Mouse (Mus musculus) embryo, embryonic 11 days (tissue): ENCODE measurements around the gene Gabrb1.

ENCODE experiments used
- DNase-seq: peaks from one replicate; pipeline ENCODE4 v3.0.0-alpha.2; 2015

Gene Gabrb1

DNA sequence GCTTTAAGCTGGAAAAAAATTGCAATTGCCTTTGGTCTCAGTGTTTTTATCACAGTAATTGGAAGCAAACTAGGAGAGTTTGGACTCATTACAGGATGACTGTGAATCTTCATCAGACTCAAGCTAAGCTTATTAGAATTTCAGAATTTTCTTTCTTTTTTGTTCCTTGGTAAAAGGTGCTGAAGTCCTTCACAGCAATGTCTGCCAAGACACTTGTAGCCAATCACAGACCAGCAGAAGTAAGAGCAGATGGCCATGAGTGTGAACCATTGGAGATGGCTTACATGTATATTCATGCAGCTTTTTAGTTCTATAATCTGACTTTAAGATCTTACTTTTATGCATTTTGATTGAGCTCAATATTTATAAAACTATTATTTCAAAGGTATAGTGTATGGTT, 184.3 kb downstream of the Gabrb1 start:
- no peak for DNase-seq

DNA sequence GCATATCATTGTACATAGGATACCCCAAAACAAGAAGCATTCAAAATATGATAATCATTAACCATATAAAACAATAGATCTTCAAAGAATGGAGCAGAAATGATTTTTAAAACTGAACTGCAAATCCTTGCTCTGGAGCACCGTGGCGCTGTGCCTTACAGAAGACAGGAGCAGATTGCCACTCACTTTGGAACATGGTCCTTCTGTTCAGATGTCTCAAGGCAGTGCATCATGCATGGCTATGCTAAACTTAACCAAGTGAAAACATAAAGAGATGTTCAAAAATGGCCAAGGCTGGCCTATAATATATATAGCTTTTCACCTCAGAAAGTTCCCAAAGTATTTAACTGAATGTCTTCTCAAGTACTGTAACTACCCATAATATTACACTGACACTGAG, 240.3 kb downstream of the Gabrb1 start:
- no peak for DNase-seq

- no peak for DNase-seq
Observed at GRCm38 (mm10) chr5:71903399-71903798, 245.5 kb downstream of the Gabrb1 start.

DNA sequence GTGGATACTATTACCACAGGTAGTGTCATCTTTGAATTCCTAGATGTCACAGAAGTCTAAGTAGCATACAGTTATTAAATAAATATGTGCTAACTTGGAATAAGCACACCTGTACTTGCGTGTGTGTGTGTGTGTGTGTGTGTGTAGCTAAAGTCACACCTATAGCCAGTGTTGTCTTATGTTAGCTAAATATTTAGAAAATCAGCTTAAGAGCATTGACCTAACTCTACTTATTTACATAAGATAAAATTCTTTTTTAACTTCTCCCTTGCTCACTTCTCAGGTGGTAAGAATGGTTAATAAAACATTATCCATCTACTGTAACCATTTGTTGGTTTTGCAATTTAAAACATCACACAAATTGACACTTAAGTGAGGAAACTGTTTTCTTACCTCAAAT, 256.1 kb downstream of the Gabrb1 start:
- DNase-seq: no peak

DNA sequence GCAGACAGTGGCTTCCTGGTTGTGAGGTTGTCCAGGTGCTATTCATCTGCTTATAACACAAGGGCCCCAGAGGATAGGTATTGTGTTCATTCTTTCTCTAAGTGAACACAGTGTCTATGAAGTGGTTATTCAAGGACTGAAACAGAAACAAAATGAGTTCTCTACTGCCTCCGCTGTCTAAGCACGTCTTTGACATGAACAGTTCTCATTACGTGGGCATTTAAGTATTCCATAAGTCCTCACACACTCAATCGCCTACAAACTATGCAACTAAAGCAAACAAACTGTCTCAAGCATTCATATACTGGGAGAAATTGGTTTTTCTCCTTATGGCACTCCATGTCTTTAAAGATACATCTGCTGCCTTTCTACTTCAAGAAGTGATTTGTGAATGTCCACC, 257.8 kb downstream of the Gabrb1 start:
- DNase-seq: no peak

DNA sequence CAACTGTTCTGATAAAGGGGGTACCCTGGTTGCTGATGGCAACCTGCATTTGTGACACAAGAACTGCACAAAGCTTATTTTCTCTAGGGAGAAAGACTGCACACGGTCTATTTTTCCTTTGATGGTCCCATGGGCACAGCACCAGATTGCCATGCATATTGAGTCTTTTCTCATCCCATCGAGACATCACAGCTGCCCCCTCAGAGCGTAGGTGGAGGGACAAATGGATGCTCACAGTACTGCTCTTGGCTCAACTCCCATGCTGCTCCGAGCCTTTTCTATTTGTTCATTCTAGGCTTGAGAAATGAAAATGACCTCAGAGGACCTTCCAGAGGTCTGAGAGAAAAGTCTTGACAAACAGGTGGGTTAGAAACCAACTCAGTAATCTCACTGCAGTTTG, 259.3 kb downstream of the Gabrb1 start:
- DNase-seq: no peak

- no peak for DNase-seq
Observed at GRCm38 (mm10) chr5:71923636-71924035, 265.7 kb downstream of the Gabrb1 start.

GRCm38 (mm10) chr5:71926336-71926735, 268.4 kb downstream of the Gabrb1 start:
- no peak for DNase-seq

DNA sequence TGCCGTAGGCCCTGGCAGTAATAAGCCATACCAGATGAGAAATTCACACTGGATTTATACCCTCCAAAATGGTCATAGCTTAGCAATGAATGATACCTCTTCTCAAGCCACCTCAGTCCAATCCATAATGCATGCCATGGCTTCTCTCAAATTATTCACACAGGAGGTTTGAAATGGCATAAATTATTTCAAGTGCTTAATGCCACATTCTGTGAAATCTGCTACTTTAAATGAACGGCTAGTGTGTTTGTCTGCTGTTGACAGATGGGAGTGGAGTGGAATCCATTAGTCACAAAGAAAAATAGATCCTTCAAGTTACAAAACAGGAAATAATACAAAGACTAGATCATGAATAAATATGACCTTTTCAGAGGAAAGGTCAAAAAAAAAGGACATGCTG, 272.1 kb downstream of the Gabrb1 start:
- no peak for DNase-seq

- DNase-seq: no peak
Observed at GRCm38 (mm10) chr5:71951398-71951797, 293.5 kb downstream of the Gabrb1 start.

DNA sequence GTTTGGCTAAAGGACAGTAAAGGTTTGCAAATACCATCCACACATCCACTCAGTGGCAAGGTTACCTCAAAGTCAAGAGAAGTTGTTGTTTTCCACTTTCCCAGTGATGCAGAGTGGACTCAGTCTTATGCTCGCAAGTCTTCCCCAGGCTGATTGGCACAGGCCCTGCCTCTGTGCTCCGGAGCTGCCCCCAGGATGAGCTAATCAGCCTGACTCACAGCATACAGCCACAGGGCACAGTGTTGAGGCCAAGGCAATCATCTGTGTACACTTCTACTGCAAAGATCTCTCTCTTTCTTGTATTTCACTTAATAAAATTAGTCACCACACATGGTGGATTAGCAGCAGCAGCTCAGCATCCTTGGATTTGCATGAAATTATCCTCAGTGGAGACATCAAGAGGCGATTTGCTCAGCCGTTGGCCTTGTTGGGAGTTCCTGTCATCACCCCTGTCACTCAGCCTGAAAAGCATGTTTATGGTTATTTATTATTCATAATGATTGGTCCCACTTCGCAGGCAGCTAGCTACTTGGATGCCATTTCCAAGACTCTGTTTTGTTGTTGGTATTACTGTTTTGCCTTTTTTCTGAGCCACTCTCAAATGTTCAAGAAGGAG, 297.3 kb downstream of the Gabrb1 start:
- DNase-seq: no peak

DNA sequence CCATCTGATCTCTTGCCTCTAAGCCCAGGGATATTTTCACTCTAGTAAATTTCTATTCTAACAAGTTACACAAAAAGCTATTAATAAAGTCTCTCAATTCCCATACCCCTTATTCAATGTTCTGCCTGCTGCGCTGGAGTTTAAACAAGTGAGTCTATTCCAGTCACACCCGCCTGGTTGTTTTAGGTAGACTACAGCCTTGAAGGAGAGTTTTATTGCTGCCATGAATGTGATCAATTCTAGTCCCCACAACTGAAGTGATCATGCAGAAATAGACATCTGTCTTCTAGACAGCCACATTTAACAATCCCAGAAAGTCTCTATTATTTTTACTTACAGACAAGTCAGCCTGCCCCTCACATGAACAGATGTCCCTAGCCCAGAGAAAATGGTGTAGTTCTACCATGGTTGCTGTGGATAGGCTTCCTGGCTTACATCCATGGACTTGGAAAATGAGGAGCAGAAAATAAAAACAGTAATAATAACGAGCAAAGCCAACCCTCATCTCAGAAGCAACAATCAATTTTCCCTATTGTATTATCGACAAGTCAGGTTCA, 307.0 kb downstream of the Gabrb1 start:
- DNase-seq: no peak

DNA sequence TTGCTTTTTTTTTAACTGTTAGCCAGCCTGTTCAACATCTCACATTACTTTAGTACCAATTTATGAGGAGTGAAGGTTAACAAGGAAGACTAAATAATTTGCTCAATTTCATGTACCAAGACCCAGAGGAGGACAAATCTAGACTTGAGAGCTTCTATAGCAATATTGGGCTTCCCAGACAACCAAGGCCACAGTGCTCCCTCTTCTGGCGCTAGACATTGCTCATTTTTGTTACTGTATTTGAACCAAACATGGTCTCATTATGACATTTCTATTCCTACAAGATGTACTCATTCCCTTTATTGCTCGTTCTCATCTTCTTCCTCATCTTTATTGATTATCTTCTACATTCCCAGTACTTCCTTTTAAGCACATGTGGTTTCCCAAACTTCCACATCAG, 307.6 kb downstream of the Gabrb1 start:
- DNase-seq: no peak

DNA sequence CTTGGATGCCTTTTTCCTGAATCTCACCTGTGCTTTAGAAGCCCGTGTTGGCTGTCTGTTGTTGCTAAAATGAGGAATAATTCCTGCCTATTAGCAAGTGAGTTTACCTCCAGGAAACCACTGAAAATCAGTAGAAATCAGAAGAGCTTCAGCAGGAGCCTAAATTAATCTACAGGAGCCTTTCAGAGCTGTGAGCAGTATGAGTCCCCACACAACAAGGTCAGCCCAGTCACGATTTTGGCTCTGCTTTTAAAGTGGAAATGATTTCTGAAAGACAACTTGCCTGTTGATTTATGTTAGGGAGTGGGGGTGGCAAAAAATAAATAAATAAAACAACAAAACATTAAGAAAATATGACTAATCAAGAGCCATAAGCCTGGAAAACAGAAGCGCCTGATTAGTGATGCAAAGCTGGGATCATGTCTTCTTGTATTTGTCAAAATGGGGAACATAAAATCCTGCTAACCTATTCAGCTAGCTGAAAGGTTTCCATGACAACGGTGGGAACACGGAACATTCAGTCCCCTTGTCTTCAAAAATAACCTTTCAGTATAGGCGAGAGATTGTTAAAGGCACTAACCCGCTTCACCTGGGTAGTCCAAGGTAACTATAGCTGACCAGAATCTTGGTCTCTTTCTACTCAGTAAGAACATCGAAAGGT, 312.4 kb downstream of the Gabrb1 start:
- DNase-seq: peak; percentile 7

DNA sequence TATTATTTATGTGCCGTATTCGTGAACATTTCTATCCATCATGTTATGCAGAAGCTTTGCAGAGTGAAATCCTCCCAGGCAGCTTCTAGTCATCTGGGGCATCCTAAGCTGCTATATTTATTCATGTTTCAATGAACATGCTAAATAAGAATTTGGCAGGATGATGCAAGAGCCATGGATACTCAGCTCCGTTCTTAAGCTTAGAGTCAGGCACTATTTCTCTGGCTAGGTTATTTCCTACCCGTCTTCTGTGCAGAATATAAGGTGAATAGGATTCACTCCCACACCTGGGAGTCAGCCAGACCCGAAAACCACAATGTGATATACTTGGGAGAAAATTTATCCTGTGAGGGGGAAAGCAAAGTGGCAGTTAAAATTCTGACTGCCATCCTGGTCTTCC, 314.9 kb downstream of the Gabrb1 start:
- DNase-seq: no peak

- DNase-seq: no peak
Observed at GRCm38 (mm10) chr5:71976133-71976532, 318.2 kb downstream of the Gabrb1 start.

GRCm38 (mm10) chr5:71976571-71977061, 318.7 kb downstream of the Gabrb1 start:
- peak; percentile 48 for DNase-seq

GRCm38 (mm10) chr5:71986561-71986960, 328.6 kb downstream of the Gabrb1 start:
- DNase-seq: no peak

DNA sequence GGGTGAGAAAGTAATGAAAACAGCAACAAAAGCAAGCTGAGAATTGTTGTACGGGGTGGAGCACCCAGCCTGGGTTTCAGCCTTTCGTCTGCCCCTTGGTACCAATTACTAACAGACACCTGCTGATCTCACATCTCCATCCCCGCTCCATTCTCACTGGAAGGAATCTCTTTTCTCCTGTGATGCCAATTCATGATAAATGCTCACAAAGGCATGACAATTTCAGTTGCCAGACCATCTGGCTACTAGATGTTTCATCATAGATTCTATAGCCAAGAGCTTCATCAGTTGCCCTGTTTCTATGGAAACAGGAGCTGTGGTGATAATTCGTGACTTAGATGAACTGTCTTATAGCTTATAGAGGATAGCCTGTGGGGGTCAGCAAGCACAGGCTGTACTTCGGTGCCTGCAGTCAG, 329.1 kb downstream of the Gabrb1 start:
- no peak for DNase-seq

GRCm38 (mm10) chr5:71999466-71999865, 341.6 kb downstream of the Gabrb1 start:
- no peak for DNase-seq

GRCm38 (mm10) chr5:72003811-72004435, 346.0 kb downstream of the Gabrb1 start:
- DNase-seq: no peak

- no peak for DNase-seq
Observed at GRCm38 (mm10) chr5:72036954-72037353, 379.0 kb downstream of the Gabrb1 start.

- DNase-seq: no peak
Observed at GRCm38 (mm10) chr5:72043226-72044151, 385.6 kb downstream of the Gabrb1 start.
